Mouse (Mus musculus): ENCODE data around the gene Qtrt1.

- TF ChIP-seq CTCF (IDR thresholded peaks at IDR 0.05), result no peak
- TF ChIP-seq EP300 (IDR thresholded peaks at IDR 0.05; ENCODE audit: insufficient read depth, low read depth, low read length), result no peak
- no peak for TF ChIP-seq POLR2A (IDR thresholded peaks at IDR 0.05; ENCODE audit: insufficient read depth, low read depth, low read length)
Measured at GRCm38 (mm10) chr9:21456930-21457634, 45.4 kb downstream of the Qtrt1 start.
